ENCODE assay signal across 1 mouse cellular context in genomic region chr11:102405544-102406285, GRCm38 (mm10).
TF ChIP-seq lines count a peak whose summit lies in the region.

No protein-coding gene starts in this region.

TF ChIP-seq in MEL, 35 proteins besides CTCF, POLR2A, EP300 and RAD21 (continued from another document):
- no peak for TF ChIP-seq KAT2A (conservative IDR thresholded peaks at IDR 0.05; ENCODE audit: low read depth, low read length)
